Mouse (Mus musculus) stomach, embryonic 14.5 days (tissue): Measurements from ENCODE around the gene Icam2. TPM values are rescaled to one million over a fixed set of nuclear protein-coding genes. Genes with fewer than 3 reads are reported as not detected.
A peak's percentile ranks its signal among the peaks of the same experiment; 100 is the strongest.

ENCODE experiments used
- ATAC-seq: fragments of 200-750 bp; cut with Nextera tagmentation; 2 replicates; pipeline ENCODE4 v1.8.0; 2017; ENCODE audit warnings: low read depth, moderate TSS enrichment; ENCODE audit not compliant: insufficient number of reproducible peaks, insufficient read depth, low FRiP score
- H3K27ac ChIP-seq: fragments of 300-500 bp; sonication (generic); 2 replicates; pipeline ENCODE4 v1.5.1; 2014; ENCODE audit warnings: mild to moderate bottlenecking, low read length, moderate library complexity, mixed read lengths
- H3K27me3 ChIP-seq: fragments of 300-500 bp; sonication (generic); 2 replicates; pipeline ENCODE4 v1.6.1; 2014; ENCODE audit warnings: low read length, control low read depth, mixed read lengths; ENCODE audit not compliant: control insufficient read depth, insufficient read depth
- H3K36me3 ChIP-seq: fragments of 300-500 bp; sonication (generic); 2 replicates; pipeline ENCODE4 v1.6.1; 2014; ENCODE audit warnings: mild to moderate bottlenecking, control low read depth, low read length, moderate library complexity, mixed read lengths; ENCODE audit not compliant: control insufficient read depth, insufficient read depth
- H3K4me1 ChIP-seq: fragments of 300-500 bp; sonication (generic); 2 replicates; pipeline ENCODE4 v1.6.1; 2014; ENCODE audit warnings: low read length, control low read depth, mixed read lengths; ENCODE audit not compliant: control insufficient read depth, insufficient read depth
- H3K4me2 ChIP-seq: fragments of 300-500 bp; sonication (generic); replicated peaks from 2 replicates; pipeline ENCODE4 v1.6.1; 2014; ENCODE audit warnings: low read depth, low read length, control low read depth
- H3K4me3 ChIP-seq: fragments of 300-500 bp; sonication (generic); 2 replicates; pipeline ENCODE4 v1.5.1; 2014; ENCODE audit warnings: low read depth, low read length, control low read depth
- H3K9ac ChIP-seq: fragments of 300-500 bp; sonication (generic); replicated peaks from 2 replicates; pipeline ENCODE4 v1.6.1; 2014; ENCODE audit warnings: low read depth, mild to moderate bottlenecking, control low read depth, low read length, moderate library complexity, mixed read lengths
- H3K9me3 ChIP-seq: fragments of 300-500 bp; sonication (generic); 2 replicates; pipeline ENCODE4 v1.6.1; 2016; ENCODE audit warnings: low read depth, low read length, control low read depth; ENCODE audit not compliant: control insufficient read depth
- WGBS: fragments of 180-500 bp; shearing (Covaris S2); extraction: QIAGEN DNeasy Blood & Tissue Kit; methylation state at CpG from one replicate; pipeline ENCODE4 v1.1.7; 2014; 5-methylcytosine and 5-hydroxymethylcytosine counted together
- polyA plus RNA-seq: library from polyadenylated mRNA; unstranded; fragments of >200 nt; fragmentation: Nextera tagmentation; extraction: Ambion mirVana; gene quantifications from 2 replicates; pipeline ENCODE4 v1.2.1, GENCODE M21; 2014

The Icam2 gene
- polyA plus RNA-seq, 1 experiment from 2014 or later = 43.4 TPM

- no peak overlapping the region for H3K27ac ChIP-seq
- H3K4me3 ChIP-seq = no peak overlapping the region
- no peak overlapping the region for H3K9ac ChIP-seq
- H3K4me1 ChIP-seq = no peaks in the 10 kb centered on the region
- no peaks in the 10 kb centered on the region for H3K27me3 ChIP-seq
- H3K36me3 ChIP-seq = no peaks in the 10 kb centered on the region
- WGBS = 75% methylated on average over 6 of the region's 6 CpGs
- no peaks in the 10 kb centered on the region for H3K9me3 ChIP-seq
- no peak overlapping the region for H3K4me2 ChIP-seq
- no peak for ATAC-seq
These were observed 855 bp downstream of the Icam2 start for GRCm38 (mm10) chr11:106387020-106387419.

- H3K4me3 ChIP-seq = no peak overlapping the region
- no peak overlapping the region for H3K27ac ChIP-seq
- H3K9me3 ChIP-seq = no peaks in the 10 kb centered on the region
- ATAC-seq = no peak
- H3K9ac ChIP-seq = no peak overlapping the region
- no peaks in the 10 kb centered on the region for H3K27me3 ChIP-seq
- H3K4me2 ChIP-seq = no peak overlapping the region
- H3K36me3 ChIP-seq = no peaks in the 10 kb centered on the region
- WGBS = 87% methylated on average over 3 of the region's 3 CpGs
- no peaks in the 10 kb centered on the region for H3K4me1 ChIP-seq
These were observed 1.5 kb downstream of the Icam2 start for GRCm38 (mm10) chr11:106386409-106386808.

GRCm38 (mm10) chr11:106383051-106383790 is 4.7 kb downstream of the Icam2 start:
- ATAC-seq = no peak
- Histone ChIP-seq H3K27ac (peak overlapping the region; percentile 30; the same call in 1 of the 2 replicates), H3K4me2 (no peak overlapping the region), H3K36me3 (no peaks in the 10 kb centered on the region), H3K9me3 (no peaks in the 10 kb centered on the region), H3K27me3 (no peaks in the 10 kb centered on the region), H3K4me1 (no peaks in the 10 kb centered on the region), H3K9ac (no peak overlapping the region), H3K4me3 (no peak overlapping the region)
- WGBS = 78% methylated on average over 6 of the region's 6 CpGs

DNA sequence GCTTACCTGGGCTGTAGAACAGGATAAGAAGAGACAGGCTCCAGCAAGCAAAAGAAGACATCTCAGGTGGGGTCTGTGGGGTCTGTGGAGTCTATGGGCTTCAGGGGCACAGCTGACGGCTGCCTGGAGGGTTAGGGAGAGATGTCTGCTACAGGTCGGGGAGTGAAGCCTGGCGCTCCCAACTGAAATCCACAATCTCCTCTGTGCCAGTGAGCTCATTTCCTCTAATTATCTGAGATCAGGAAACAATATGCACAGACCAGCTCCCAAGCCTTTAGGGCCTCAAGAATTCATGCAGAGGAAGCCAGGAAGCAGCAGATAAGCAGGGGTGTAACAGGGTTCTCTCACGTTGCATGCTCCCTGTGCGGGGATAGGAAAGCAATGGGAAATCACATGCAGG is 5.5 kb downstream of the Icam2 start:
- Histone ChIP-seq H3K9ac (no peak overlapping the region), H3K4me2 (no peak overlapping the region), H3K27ac (peak overlapping the region; percentile 0; the same call in 1 of the 2 replicates)

DNA sequence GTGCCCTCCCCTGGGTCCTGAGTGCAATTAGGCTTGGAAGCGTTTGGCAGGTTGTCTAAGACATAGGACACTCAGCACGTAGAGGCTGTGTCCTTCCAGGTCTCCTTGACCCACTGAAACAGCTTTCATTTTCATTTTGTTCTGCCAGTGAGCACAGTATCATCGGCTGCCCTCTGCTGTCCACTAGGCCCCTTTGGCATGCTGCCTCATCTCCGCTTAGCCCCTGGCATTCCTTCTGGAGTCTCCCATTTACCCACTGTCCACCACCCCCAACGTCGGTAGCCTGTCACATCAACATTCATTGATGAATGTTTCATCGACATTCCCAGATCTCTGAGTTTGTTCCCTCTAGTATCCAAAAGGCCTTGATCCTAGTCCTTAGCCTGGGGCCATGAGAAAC is 6.0 kb downstream of the Icam2 start:
- Histone ChIP-seq H3K4me1 (no peaks in the 10 kb centered on the region), H3K9ac (no peak overlapping the region), H3K27ac (peak overlapping the region; percentile 0; the same call in 1 of the 2 replicates), H3K36me3 (no peaks in the 10 kb centered on the region), H3K4me3 (peak overlapping the region; percentile 9; the same call in 1 of the 2 replicates), H3K9me3 (no peaks in the 10 kb centered on the region), H3K27me3 (no peaks in the 10 kb centered on the region), H3K4me2 (no peak overlapping the region)
- WGBS = 77% methylated on average over 7 of the region's 7 CpGs
- ATAC-seq = no peak

More for the DNA sequence above, 5.5 kb downstream of the Icam2 start:
- no peaks in the 10 kb centered on the region for H3K36me3 ChIP-seq
- 59% methylated on average over 5 of the region's 5 CpGs for WGBS
- H3K27me3 ChIP-seq = no peaks in the 10 kb centered on the region
- no peak for ATAC-seq
- H3K4me1 ChIP-seq = no peaks in the 10 kb centered on the region
- H3K4me3 ChIP-seq = peak overlapping the region; percentile 9; the same call in 1 of the 2 replicates
- no peaks in the 10 kb centered on the region for H3K9me3 ChIP-seq

GRCm38 (mm10) chr11:106381011-106381410 is 6.9 kb downstream of the Icam2 start:
- Histone ChIP-seq H3K27me3 (no peaks in the 10 kb centered on the region), H3K4me1 (no peaks in the 10 kb centered on the region), H3K9me3 (no peaks in the 10 kb centered on the region), H3K4me3 (0 out of 2 replicates have a peak overlapping the region, but pooled peaks have one; percentile 9), H3K27ac (no peak overlapping the region), H3K9ac (no peak overlapping the region), H3K36me3 (no peaks in the 10 kb centered on the region), H3K4me2 (0 out of 2 replicates have a peak overlapping the region, but pooled peaks have one; percentile 2)
- 76% methylated on average over 11 of the region's 11 CpGs for WGBS
- ATAC-seq = no peak

GRCm38 (mm10) chr11:106374979-106375378 is 12.9 kb downstream of the Icam2 start:
- H3K4me1 ChIP-seq = peaks cover 16% of the 10 kb centered on the region
- no peak; the same call in 1 of the 2 replicates for ATAC-seq
- H3K4me3 ChIP-seq = no peak overlapping the region
- no peak overlapping the region for H3K27ac ChIP-seq
- no peak overlapping the region for H3K4me2 ChIP-seq
- H3K9ac ChIP-seq = no peak overlapping the region
- 81% methylated on average over 5 of the region's 5 CpGs for WGBS
- no peaks in the 10 kb centered on the region for H3K27me3 ChIP-seq
- H3K36me3 ChIP-seq = no peaks in the 10 kb centered on the region
- H3K9me3 ChIP-seq = no peaks in the 10 kb centered on the region

GRCm38 (mm10) chr11:106374559-106374958 is 13.3 kb downstream of the Icam2 start:
- H3K4me1 ChIP-seq = peaks cover 16% of the 10 kb centered on the region
- H3K27me3 ChIP-seq = no peaks in the 10 kb centered on the region
- H3K9ac ChIP-seq = no peak overlapping the region
- no peak overlapping the region for H3K4me2 ChIP-seq
- WGBS = 29% methylated on average over 9 of the region's 9 CpGs
- H3K9me3 ChIP-seq = no peaks in the 10 kb centered on the region
- H3K36me3 ChIP-seq = no peaks in the 10 kb centered on the region
- H3K4me3 ChIP-seq = no peak overlapping the region
- ATAC-seq = peak; percentile 77
- H3K27ac ChIP-seq = no peak overlapping the region; the same call in 1 of the 2 replicates
